Mouse (Mus musculus): ENCODE results near the gene Nol4l.

The Nol4l gene

GRCm38 (mm10) chr2:153529931-153530766 lies at the start of gene Nol4l:
TSS of gene Nol4l (minus strand) at chr2:153529971.
- no peak for DNase-seq (ENCODE audit: low spot score)

DNA sequence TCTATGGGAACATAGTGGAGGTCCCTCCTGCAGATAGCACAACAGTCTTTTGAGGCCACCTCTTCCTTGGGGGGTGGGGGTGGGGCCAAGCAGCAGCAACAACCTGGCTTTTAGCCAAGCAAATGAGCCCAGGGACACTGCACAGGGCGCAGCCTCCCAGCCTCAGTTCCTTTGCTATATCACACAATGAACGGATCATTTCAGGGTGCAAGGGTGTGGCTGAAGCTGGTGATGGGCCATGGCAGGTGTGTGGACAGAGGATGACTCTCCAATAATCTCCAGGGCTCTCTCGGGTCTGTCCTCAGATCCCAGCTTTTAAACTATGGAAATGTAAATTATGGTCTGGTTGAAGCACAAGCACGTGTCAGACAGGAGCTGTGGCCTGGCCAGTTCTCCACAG lies 47.4 kb upstream of the Nol4l start:
- DNase-seq (ENCODE audit: low spot score): no peak

DNA sequence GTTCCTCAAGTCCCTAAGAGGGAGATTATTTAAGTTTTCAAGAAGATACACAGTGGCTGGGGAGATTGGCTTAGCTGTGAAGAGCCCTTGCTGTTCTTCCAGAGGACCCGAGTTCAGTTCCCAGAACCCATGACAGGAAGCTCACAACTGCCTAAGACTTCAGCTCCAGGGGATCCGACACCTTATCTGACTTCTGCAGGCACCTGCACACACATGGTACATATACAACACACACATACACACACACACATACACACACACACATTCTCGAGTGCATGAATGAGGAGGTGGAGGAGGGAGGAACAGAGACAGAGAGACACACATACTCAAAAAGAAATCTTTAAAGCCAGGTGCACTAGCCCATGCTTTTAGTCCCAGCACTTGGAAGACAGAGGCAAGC lies 46.4 kb upstream of the Nol4l start:
- no peak for DNase-seq (ENCODE audit: low spot score)

DNA sequence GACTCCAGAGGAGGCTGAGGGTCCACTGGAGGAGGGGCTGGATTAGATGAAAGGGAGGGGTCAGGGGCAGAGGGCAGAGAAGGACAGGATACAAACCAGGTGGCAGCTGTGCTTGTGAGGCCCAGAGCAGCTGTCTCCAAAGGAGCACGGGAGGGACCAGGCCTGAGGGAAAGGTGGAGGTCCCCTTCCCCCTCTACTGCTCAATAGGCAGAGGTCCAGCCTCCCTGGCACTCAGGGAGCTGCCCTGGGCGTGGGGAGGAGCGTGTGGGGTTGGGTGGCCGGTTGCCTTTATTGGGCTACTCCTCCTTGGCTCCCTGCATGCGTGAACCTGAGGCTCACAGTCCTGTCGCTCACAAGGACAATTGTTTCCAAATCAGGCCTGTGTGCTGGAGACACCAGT lies 45.8 kb upstream of the Nol4l start:
- DNase-seq (ENCODE audit: low spot score): no peak

GRCm38 (mm10) chr2:153573101-153573500 lies 43.3 kb upstream of the Nol4l start:
- no peak for DNase-seq (ENCODE audit: low spot score)

DNA sequence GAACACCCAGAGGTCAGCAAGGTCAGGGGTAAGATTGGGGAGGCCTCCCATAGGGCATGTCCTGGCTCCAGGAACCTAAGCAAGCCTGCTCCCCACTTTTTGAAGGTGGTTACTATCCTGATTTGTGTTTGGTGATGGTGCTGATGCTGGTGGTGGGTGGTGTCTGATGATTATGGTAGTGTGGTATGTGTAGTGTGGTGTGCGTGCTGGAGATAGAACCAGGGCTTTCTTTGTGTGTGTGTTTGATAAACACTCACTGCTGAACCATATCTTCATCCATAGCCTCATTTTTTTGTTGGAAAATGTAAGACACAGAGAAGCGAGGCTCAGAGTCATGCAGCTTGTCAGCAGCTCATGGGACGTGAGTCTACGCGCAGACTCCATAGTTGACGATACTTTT lies 38.8 kb upstream of the Nol4l start:
- DNase-seq (ENCODE audit: low spot score): no peak

DNA sequence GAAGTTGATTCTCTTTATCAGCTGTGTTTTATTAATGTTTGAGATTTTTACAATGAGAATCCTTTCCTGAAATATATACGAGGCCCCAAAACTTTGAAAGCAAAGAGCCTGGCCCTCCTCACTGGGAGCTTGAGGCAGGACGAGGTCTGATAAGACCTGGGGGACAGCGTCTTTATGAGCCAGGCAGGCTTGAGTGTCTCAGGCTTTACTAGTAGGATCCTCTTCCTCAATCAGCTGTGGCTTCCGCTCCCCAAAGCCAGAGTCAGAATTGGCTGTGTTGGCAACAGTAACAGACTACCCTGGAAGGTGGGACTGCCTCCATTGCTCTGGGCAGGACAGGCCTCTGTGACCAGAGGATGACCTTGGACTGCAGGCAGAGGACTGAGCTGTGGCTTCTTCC lies 38.2 kb upstream of the Nol4l start:
- DNase-seq (ENCODE audit: low spot score): no peak

DNA sequence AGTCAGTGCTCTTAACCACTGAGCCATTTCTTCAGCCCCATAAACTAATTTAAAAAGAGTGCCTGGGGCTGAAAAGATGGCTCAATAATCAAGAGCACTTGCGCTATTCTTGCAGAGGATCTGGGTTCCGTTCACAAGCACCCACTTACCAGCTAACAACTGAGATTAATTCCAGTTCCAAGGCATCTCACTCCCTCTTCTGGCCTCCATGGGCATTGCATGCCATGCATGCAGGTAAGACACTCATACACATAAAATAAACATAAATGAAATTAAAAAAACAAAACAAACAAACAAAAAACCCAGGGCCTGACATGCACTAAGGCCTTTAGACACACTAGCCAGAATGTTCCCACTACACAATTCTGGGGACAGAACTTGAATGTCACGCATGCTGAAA lies 34.6 kb upstream of the Nol4l start:
- DNase-seq (ENCODE audit: low spot score): no peak

GRCm38 (mm10) chr2:153561564-153561963 lies 31.8 kb upstream of the Nol4l start:
- DNase-seq (ENCODE audit: low spot score): no peak

DNA sequence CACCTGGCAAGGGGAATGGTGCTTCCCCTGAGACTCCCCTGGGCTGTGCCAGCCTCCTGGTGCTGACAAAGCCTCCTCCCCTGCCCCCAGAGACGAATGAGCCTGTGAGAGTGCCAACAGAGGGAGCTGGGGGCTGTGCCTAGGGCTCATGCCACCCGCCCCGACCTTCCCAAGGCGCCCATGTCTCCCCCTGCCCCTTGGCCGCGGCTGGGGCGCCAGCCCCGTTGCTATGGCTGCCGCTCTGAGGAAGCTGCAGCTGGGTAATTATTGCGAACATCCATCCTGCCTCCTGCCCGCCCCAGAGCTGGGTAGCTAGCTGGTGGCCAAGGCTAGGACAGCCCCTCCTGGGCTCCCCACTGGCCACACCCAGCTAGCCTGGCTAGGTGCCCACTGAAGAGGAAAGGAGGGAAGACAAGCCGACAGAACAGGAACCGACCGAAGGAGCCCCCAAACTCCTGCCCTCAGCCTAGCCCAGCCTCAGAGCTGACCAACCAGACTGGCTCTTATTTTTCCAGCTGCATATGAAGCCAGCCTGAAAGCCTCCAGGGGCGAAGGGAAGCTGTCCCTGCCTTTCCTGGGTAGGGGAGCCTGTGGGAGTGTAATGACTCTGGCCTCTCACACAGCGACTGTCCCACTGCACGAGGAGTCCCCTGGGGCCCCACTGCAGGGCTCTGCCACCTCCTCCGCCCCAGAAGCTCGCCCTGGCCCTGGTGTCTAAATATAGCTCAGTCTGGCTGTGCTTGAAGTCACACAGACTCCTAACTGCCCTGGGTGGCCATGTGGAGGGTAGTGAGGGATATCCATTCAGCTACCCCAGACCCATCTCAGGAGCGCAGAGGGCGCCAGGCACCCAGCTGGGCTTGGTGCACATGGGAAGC lies 31.1 kb upstream of the Nol4l start:
- no peak for DNase-seq (ENCODE audit: low spot score)

DNA sequence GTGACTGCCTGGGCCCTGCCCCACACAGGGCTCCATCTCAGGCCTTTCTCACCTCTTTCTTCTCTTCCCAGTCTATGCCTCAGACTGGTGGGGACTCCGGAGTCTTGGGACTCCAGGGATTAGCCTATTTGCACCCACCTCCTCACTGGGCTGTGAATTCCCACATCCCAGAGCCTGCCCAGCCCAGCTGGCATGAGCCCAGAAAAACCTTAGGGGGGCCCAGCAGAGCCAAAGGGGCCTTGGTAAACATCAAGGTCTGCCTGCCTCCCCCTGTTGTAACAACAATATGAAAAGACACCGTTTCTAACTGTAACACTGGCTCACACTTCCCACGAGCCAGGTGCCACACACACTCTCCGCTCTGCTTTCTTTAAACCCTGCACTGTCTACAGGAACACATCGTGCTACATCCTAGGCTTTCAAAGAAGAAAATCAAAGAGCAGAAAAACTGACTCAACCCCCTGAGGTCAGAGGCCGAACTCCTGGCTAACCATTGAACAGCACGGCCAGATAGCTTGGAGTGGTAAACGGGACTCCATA lies 29.9 kb upstream of the Nol4l start:
- no peak for DNase-seq (ENCODE audit: low spot score)

DNA sequence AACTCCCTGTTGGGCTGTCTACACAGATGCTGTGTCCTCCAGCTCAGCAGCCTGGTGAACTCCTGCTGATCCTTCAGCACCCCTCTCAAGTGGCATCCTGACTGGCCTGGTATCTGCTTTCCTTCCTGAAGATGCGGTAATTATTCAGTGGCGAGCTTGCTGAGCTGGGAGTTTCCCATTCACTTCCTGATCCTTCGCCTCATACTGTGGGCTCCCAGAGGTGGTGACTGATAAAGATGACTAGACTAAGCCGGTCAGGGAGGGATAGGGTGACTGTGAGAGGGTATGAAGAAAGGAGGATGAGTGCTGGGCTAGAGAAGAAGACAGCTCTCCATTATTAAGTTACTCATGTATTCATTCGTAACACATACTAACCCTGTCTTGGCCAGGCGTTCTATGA lies 28.7 kb upstream of the Nol4l start:
- DNase-seq (ENCODE audit: low spot score): no peak

DNA sequence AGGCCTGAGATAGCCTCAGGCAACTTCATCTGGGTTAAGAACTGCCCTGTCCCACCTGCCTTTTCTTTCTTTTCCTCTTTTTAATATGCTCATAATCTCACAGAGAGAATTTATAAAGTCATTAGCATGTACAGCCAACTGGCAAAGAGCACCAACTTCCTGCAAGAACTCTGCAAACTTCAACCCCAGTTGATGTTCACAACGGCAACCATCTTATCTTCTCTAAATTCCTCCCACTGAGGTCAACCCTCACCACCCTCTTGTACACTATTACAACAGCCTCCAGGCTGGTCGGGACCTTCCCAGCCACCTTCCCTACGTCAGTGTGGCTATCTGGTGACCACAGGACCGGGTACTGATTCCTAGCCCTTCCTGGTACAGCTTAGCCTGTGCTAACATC lies 27.5 kb upstream of the Nol4l start:
- DNase-seq (ENCODE audit: low spot score): no peak

- no peak for DNase-seq (ENCODE audit: low spot score)
Measured at GRCm38 (mm10) chr2:153556208-153556607, 26.4 kb upstream of the Nol4l start.

- DNase-seq (ENCODE audit: low spot score): no peak
Measured at GRCm38 (mm10) chr2:153554543-153554942, 24.8 kb upstream of the Nol4l start.

- no peak for DNase-seq (ENCODE audit: low spot score)
Measured at GRCm38 (mm10) chr2:153549486-153549885, 19.7 kb upstream of the Nol4l start.

- DNase-seq (ENCODE audit: low spot score): no peak
Measured at GRCm38 (mm10) chr2:153548221-153548923, 18.6 kb upstream of the Nol4l start.

DNA sequence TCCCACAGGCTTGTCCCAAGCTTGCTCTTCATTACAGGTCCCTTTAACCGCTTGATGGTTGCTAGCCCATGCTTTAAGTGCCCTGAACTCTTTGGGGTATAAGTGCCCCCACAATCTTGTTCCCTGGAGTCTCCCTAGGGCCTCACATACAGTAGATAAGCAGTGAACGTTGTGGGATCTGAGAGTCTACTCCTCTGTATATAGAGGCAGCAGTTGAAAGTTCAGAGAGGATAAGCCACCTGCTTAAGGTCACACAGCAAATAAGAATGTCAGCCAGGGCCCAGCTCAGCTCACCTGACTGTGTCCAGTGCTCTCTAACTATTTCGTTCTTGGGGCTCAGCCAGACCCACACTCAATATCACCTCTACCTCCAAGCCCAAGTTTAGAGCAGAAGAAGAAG lies 17.9 kb upstream of the Nol4l start:
- DNase-seq (ENCODE audit: low spot score): no peak

- no peak for DNase-seq (ENCODE audit: low spot score)
Measured at GRCm38 (mm10) chr2:153546972-153547371, 17.2 kb upstream of the Nol4l start.

GRCm38 (mm10) chr2:153546471-153546870 lies 16.7 kb upstream of the Nol4l start:
- no peak for DNase-seq (ENCODE audit: low spot score)

- DNase-seq (ENCODE audit: low spot score): no peak
Measured at GRCm38 (mm10) chr2:153544771-153545170, 15.0 kb upstream of the Nol4l start.
